Mouse (Mus musculus): Measurements from ENCODE around the gene Igf1r. TPM values are rescaled to one million over a fixed set of nuclear protein-coding genes. Genes with fewer than 3 reads are reported as not detected.

Igf1r gene
- polyA plus RNA-seq, 1 experiment from 2014 or later = 47.2 TPM

DNA sequence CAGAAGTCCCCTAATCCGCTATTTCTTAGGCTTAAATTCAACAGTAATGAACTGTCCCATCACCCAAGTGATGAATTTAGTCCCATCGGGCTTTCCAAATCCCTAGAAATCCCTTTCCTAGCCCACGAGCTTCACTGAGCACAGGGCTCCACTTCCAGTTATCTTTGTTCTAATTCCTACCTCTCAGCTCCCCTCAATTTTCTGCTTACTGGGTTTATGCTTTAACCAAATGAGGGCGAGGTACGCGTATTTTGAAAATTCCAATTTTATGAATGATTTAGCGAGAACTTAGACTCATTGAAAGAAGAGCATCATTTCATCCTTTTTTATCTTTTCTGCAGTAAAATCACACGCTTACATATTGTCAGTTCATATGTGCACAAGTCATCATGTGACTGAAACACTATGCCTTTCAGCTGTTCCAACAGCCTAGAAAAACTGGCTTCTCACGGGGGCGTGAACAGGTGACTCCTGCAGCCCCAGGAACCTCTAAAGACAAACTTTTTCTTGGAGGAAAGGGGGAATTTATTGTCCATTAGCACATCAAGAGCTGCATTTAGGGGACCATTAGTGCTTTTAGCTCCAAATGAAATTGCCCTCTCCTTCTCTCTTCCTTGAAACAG lies 100.5 kb downstream of the Igf1r start:
- H3K4me1 ChIP-seq (replicated peaks) = peaks cover 52% of the 10 kb centered on the region
- H3K27ac ChIP-seq = 0 out of 2 replicates have a peak overlapping the region, but pooled peaks have one; percentile 2
- no peaks in the 10 kb centered on the region for H3K27me3 ChIP-seq
- no peak for ATAC-seq (ENCODE audit: insufficient number of reproducible peaks, insufficient read depth, low FRiP score, low TSS enrichment, low read depth)
- H3K4me3 ChIP-seq (replicated peaks) = no peak overlapping the region
- no peak overlapping the region for H3K4me2 ChIP-seq
- H3K9ac ChIP-seq (replicated peaks) = no peak overlapping the region
- H3K36me3 ChIP-seq = no peaks in the 10 kb centered on the region
- 72% methylated on average over 10 of the region's 10 CpGs for WGBS
- no peaks in the 10 kb centered on the region for H3K9me3 ChIP-seq

DNA sequence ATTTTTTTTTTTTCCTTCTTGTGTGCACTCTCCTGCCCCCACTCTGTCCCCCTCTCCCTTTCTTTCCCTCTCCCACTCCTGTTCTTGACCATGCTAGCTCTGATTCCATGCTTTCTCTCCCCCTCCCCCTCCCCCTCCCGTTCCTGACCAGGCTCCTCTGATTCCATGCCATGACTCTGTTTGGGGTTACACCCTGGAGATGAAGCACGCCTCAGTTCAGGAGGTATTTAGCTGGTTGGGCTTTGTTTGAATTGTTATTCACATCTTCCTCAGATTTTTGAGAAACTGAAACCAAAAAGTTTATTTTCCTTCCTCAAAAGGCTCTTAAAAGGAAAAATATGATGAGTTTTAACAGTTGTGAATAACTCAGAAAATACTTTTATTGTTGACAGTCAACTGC lies 101.9 kb downstream of the Igf1r start:
- no peak overlapping the region for H3K27ac ChIP-seq
- WGBS = 58% methylated on average over 2 of the region's 2 CpGs
- H3K4me3 ChIP-seq (replicated peaks) = no peak overlapping the region

DNA sequence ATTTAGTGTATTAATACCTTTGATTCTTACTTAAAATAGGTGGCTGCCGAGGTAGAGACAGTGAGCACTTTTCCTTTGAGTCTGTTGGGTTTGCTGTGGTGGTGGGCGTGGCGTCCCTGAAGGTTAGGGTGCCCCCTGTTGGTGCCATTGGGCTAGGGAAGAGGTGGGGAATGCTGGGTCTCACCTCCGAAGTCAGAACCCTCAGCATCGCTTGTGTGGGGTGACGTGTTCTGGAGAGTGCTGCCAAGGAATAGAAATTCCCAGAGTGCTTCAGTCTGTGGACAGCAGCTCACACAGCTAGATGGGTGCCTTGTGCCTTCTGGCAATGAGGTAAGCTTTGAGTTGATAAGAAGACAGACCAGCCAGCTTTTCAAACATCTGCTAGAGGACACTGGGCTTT lies 102.3 kb downstream of the Igf1r start:
- WGBS = 83% methylated on average over 6 of the region's 6 CpGs

More for the DNA sequence above, 101.9 kb downstream of the Igf1r start:
- Histone ChIP-seq H3K4me1 (replicated peaks) (peaks cover 51% of the 10 kb centered on the region), H3K27me3 (no peaks in the 10 kb centered on the region), H3K36me3 (no peaks in the 10 kb centered on the region), H3K9me3 (no peaks in the 10 kb centered on the region), H3K9ac (replicated peaks) (no peak overlapping the region), H3K4me2 (no peak overlapping the region)
- ATAC-seq (ENCODE audit: insufficient number of reproducible peaks, insufficient read depth, low FRiP score, low TSS enrichment, low read depth) = no peak

DNA sequence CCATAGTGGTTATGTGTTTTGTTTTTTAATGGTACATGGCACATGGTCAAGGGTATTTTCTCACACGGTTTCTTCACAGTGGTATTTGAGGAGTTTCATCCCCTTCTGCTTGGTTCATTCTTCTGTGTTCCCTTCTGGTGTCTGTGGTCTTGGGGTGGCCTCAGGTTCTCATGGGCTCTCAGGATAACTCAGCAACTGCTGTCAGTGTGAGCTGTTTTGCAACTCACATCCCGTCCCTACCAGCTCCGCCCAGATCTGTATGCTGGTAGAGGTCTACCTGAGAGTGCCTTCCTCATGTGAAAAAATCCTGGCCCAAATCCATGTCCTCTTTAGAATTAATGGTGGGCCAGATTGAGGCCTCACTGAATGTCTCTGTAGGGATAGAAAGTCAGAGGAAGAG lies 104.4 kb downstream of the Igf1r start:
- H3K36me3 ChIP-seq = no peaks in the 10 kb centered on the region
- H3K27ac ChIP-seq = no peak overlapping the region
- ATAC-seq (ENCODE audit: insufficient number of reproducible peaks, insufficient read depth, low FRiP score, low TSS enrichment, low read depth) = no peak
- H3K9me3 ChIP-seq = no peaks in the 10 kb centered on the region
- peaks cover 69% of the 10 kb centered on the region for H3K4me1 ChIP-seq (replicated peaks)
- H3K4me3 ChIP-seq (replicated peaks) = no peak overlapping the region
- H3K4me2 ChIP-seq = no peak overlapping the region
- 87% methylated on average over 3 of the region's 3 CpGs for WGBS
- no peak overlapping the region for H3K9ac ChIP-seq (replicated peaks)
- no peaks in the 10 kb centered on the region for H3K27me3 ChIP-seq

More for the DNA sequence above, 102.3 kb downstream of the Igf1r start:
- H3K27me3 ChIP-seq = no peaks in the 10 kb centered on the region
- no peaks in the 10 kb centered on the region for H3K9me3 ChIP-seq
- H3K9ac ChIP-seq (replicated peaks) = no peak overlapping the region
- peaks cover 52% of the 10 kb centered on the region for H3K4me1 ChIP-seq (replicated peaks)
- no peak overlapping the region for H3K4me3 ChIP-seq (replicated peaks)
- no peaks in the 10 kb centered on the region for H3K36me3 ChIP-seq
- ATAC-seq (ENCODE audit: insufficient number of reproducible peaks, insufficient read depth, low FRiP score, low TSS enrichment, low read depth) = no peak
- no peak overlapping the region for H3K27ac ChIP-seq
- H3K4me2 ChIP-seq = no peak overlapping the region

DNA sequence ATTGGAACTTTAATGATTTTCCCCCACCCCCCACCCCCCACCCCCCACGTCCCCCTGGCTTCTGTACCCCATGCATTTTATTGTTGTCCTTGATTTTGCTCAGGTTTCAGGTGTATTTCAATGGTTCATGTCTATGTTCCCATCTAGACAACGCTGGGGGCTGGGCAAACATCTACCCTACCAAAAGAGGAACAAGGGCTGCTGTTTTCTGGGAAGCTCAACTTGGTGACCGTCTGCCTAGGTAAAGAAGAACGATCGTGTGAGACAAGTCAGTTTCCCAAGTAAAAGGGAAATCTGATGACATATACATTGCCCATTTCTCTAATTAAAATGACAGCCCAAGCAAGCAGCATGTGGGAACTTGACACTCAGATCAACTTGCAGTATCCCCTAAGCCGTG lies 107.1 kb downstream of the Igf1r start:
- H3K9ac ChIP-seq (replicated peaks) = no peak overlapping the region
- no peak overlapping the region for H3K4me2 ChIP-seq
- peaks cover 72% of the 10 kb centered on the region for H3K4me1 ChIP-seq (replicated peaks)
- WGBS = 78% methylated on average over 6 of the region's 6 CpGs
- H3K27me3 ChIP-seq = no peaks in the 10 kb centered on the region
- ATAC-seq (ENCODE audit: insufficient number of reproducible peaks, insufficient read depth, low FRiP score, low TSS enrichment, low read depth) = no peak
- no peaks in the 10 kb centered on the region for H3K9me3 ChIP-seq
- no peak overlapping the region for H3K27ac ChIP-seq
- no peaks in the 10 kb centered on the region for H3K36me3 ChIP-seq
- H3K4me3 ChIP-seq (replicated peaks) = no peak overlapping the region

DNA sequence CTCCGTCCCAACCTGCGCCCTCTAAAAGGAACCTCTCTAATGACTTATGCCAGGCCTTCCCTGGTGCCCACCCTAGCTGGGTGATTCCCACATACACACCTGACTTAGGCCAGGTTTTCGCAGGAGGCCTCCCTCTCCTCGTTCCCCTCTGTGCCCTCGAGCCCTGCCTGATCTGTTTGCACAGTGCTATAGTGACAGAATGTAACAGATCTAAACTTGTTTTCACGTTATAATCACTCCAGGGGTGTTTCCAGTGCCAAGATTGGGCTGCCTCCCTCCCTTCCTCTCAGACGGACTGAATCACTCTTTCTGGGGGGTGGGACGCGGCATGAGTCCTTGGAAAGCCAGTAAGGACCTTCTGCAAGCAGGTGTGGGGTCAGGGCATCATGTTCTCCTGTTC lies 108.8 kb downstream of the Igf1r start:
- no peak overlapping the region for H3K27ac ChIP-seq
- H3K4me3 ChIP-seq (replicated peaks) = no peak overlapping the region
- WGBS = 76% methylated on average over 9 of the region's 9 CpGs
- H3K4me2 ChIP-seq = no peak overlapping the region
- no peak for ATAC-seq (ENCODE audit: insufficient number of reproducible peaks, insufficient read depth, low FRiP score, low TSS enrichment, low read depth)
- no peak overlapping the region for H3K9ac ChIP-seq (replicated peaks)
- H3K4me1 ChIP-seq (replicated peaks) = peaks cover 74% of the 10 kb centered on the region
- no peaks in the 10 kb centered on the region for H3K9me3 ChIP-seq
- no peaks in the 10 kb centered on the region for H3K36me3 ChIP-seq
- no peaks in the 10 kb centered on the region for H3K27me3 ChIP-seq

DNA sequence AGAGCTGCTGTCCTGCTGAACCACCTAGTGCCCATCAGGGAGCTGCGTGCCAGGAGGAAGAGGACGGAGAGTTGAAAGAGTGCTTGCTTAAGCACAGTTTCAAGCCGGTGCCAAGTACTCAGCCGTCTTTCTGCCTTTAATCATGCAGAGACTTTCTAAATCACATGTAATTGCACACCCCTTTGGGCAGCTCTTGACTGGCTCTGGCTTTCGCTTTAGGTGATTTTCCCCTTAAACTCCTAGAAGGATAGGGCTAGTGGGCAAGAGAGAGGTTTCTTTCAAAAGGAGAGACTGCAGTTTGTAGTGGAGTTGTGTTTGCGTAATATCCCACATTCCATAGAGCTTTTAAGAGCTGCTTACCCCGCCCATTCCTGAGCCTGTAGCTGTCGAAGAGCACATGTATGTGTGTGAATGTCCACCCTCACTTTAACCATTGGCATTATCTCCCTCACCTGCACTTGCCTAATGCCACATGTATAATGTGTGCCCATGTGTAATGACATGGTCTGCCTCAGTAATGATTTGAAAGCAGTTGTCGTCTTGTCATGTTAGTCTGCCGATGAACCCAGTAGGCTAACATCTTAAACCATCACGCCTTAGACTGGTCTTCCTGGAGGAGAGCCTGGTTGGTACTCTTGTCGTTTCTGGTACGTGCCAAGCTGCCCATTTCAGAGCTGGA lies 109.7 kb downstream of the Igf1r start:
- Histone ChIP-seq H3K27ac (peak overlapping the region; percentile 13; the same call in 1 of the 2 replicates), H3K4me3 (replicated peaks) (no peak overlapping the region), H3K4me1 (replicated peaks) (peaks cover 66% of the 10 kb centered on the region), H3K4me2 (no peak overlapping the region), H3K36me3 (no peaks in the 10 kb centered on the region), H3K9me3 (no peaks in the 10 kb centered on the region), H3K9ac (replicated peaks) (no peak overlapping the region), H3K27me3 (no peaks in the 10 kb centered on the region)
- ATAC-seq (ENCODE audit: insufficient number of reproducible peaks, insufficient read depth, low FRiP score, low TSS enrichment, low read depth) = no peak
- 71% methylated on average over 13 of the region's 13 CpGs for WGBS

DNA sequence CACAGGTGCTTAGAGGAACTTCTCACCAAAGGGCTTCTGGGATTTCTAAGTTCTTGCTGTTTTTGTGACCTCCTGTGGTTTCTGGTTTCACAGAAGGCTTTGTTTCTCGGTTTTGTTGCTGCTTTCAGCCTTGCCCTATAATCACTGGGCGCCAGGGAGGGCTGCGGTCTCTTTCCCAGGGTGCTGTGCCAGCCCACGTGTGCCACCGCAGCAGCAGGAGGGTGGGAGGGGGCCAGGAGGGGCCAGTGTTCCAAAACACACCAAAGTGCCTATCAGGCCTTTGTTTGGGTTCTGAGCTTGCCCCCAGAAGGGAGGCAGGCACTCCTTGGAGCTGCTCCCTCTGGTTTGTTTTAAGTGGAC lies 110.2 kb downstream of the Igf1r start:
- H3K4me3 ChIP-seq (replicated peaks) = no peak overlapping the region
- H3K27me3 ChIP-seq = no peaks in the 10 kb centered on the region
- ATAC-seq (ENCODE audit: insufficient number of reproducible peaks, insufficient read depth, low FRiP score, low TSS enrichment, low read depth) = no peak
- 51% methylated on average over 5 of the region's 5 CpGs for WGBS
- H3K9ac ChIP-seq (replicated peaks) = no peak overlapping the region
- peaks cover 61% of the 10 kb centered on the region for H3K4me1 ChIP-seq (replicated peaks)
- no peaks in the 10 kb centered on the region for H3K9me3 ChIP-seq
- H3K27ac ChIP-seq = peak overlapping the region; percentile 12; the same call in 1 of the 2 replicates
- H3K36me3 ChIP-seq = no peaks in the 10 kb centered on the region
- no peak overlapping the region for H3K4me2 ChIP-seq

DNA sequence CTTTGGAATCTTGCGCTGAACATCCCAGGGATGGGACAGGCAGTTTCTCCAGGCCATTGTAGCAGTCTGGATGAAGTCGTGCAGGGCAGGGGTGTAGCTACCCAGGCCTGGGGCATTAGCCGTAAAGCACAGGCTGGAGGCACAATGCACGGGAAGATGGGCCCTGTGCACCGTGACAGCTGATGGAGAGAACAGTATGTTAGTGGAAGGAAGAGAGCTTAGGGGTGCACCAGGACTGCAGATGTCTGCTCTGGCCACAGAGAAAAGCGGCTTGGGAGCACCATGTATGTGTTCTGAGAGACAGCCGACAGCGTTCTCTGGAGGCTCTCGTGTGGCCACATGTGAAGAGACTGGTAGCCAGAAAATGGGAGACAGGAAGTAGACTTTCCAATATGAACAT lies 111.1 kb downstream of the Igf1r start:
- ATAC-seq (ENCODE audit: insufficient number of reproducible peaks, insufficient read depth, low FRiP score, low TSS enrichment, low read depth) = no peak
- Histone ChIP-seq H3K4me3 (replicated peaks) (no peak overlapping the region), H3K4me1 (replicated peaks) (peaks cover 57% of the 10 kb centered on the region), H3K9ac (replicated peaks) (no peak overlapping the region), H3K27me3 (no peaks in the 10 kb centered on the region), H3K36me3 (no peaks in the 10 kb centered on the region), H3K9me3 (no peaks in the 10 kb centered on the region), H3K4me2 (no peak overlapping the region), H3K27ac (no peak overlapping the region)
- WGBS = 83% methylated on average over 9 of the region's 9 CpGs

DNA sequence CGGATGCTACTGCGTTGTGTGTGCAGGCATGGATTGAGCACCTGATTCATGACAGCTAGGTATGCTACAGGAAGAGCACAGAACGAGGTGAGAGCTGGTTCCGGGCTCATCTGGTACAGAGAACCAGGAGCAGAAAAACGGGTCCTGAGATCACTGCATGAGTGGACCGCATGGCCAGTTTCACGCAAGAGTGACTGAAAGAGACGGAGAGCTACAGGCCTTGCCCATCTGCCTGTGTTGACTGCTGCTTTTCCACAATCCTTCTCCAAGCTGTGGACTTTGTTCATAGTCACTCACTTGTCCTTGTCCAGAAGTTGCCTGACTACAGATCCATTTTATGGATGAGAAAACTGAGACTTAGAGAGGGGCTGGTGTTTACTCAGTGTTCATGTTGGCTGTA lies 111.5 kb downstream of the Igf1r start:
- Histone ChIP-seq H3K9me3 (no peaks in the 10 kb centered on the region), H3K27me3 (no peaks in the 10 kb centered on the region)

DNA sequence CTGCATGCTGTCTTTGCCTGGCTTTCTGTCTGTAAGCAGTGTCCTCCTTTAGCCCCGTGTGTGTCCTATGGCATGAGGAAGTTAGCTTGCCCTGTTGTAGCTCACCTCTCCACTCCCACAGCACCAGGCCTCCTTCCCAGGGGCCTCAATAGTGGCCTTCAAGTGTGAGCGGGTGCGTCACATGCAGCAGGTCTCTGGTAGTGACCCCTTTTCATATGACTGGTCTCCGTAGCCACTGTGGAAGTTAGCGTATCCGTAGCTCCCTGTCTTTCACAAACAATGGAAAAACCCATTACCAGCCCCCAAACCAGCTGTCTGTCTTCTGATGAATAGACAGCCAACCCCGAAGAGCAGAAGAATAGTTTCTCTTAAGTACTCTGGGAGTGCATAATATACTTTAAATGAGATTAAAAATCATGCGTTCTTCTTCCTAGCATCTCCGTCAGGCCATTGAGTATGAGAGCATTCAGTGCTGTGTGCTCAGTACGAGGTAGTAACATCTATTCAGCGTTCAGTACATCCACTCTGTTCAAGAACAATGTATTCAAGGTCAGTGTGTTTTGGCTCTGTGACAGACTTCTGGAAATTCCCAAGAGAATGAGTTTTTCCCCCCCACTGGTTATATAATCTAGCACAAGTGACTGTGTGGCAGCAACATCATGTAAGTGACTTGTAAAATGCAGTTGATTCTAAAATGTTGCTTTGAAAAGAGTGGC lies 112.2 kb downstream of the Igf1r start:
- Histone ChIP-seq H3K4me1 (replicated peaks) (peaks cover 57% of the 10 kb centered on the region), H3K4me2 (no peak overlapping the region), H3K27ac (no peak overlapping the region), H3K9me3 (no peaks in the 10 kb centered on the region), H3K4me3 (replicated peaks) (no peak overlapping the region), H3K9ac (replicated peaks) (no peak overlapping the region), H3K36me3 (no peaks in the 10 kb centered on the region), H3K27me3 (no peaks in the 10 kb centered on the region)
- 83% methylated on average over 11 of the region's 11 CpGs for WGBS
- ATAC-seq (ENCODE audit: insufficient number of reproducible peaks, insufficient read depth, low FRiP score, low TSS enrichment, low read depth) = no peak

More for the DNA sequence above, 111.5 kb downstream of the Igf1r start:
- H3K4me3 ChIP-seq (replicated peaks) = no peak overlapping the region
- no peak for ATAC-seq (ENCODE audit: insufficient number of reproducible peaks, insufficient read depth, low FRiP score, low TSS enrichment, low read depth)
- WGBS = 94% methylated on average over 8 of the region's 8 CpGs
- no peaks in the 10 kb centered on the region for H3K36me3 ChIP-seq
- H3K9ac ChIP-seq (replicated peaks) = no peak overlapping the region
- H3K4me1 ChIP-seq (replicated peaks) = peaks cover 59% of the 10 kb centered on the region
- no peak overlapping the region for H3K4me2 ChIP-seq
- H3K27ac ChIP-seq = no peak overlapping the region
